Mouse (Mus musculus) left cerebral cortex, adult 18-20 months (tissue): ENCODE results near the gene C2cd2l. TPM values are rescaled to one million over a fixed set of nuclear protein-coding genes. Genes with fewer than 3 reads are reported as not detected.
"Not testable (repeated sequence)": the region's sequence is repeated elsewhere in the genome, so short reads cannot be mapped to it uniquely, and the experiment has no call there.

Source experiments
- DNase-seq, 2 experiments: peaks; one replicate each; pipeline ENCODE4 v3.0.0; 2021 to 2022; ENCODE audit warnings: low spot score in 2 of 2, mixed read lengths in 1 of 2
- total RNA-seq, 2 experiments: library from RNA; stranded (reverse); gene quantifications; 2 replicates each; pipeline ENCODE4 v1.2.3; 2021

Gene C2cd2l
- total RNA-seq, 2 experiments from 2014 or later, result 188 to 207 TPM

GRCm38 (mm10) chr9:44317452-44317851 lies 2.6 kb downstream of the C2cd2l start:
- DNase-seq, result no peak

DNA sequence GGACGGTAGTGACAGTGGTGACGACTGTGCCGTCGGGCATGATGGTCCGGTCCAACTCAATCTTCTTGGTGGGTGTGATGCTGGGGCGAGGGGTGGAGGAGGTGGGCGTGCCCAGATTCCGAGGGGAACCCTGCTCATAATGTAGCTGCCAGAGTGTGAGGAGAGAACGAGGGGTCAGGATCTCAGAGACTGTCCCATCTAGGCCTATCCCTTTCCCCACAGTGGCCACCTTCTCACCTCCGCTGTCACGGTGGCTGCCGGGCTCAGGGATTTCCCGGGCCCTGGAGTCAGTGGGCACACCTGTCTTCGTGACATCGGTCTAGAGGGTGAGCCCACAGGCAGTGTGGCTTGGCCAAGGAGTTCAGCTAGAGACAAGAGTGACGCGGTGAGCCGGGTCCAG lies 5.2 kb downstream of the C2cd2l start:
- no peak for DNase-seq

GRCm38 (mm10) chr9:44314257-44314547 lies 5.9 kb downstream of the C2cd2l start:
- DNase-seq, result no peak

DNA sequence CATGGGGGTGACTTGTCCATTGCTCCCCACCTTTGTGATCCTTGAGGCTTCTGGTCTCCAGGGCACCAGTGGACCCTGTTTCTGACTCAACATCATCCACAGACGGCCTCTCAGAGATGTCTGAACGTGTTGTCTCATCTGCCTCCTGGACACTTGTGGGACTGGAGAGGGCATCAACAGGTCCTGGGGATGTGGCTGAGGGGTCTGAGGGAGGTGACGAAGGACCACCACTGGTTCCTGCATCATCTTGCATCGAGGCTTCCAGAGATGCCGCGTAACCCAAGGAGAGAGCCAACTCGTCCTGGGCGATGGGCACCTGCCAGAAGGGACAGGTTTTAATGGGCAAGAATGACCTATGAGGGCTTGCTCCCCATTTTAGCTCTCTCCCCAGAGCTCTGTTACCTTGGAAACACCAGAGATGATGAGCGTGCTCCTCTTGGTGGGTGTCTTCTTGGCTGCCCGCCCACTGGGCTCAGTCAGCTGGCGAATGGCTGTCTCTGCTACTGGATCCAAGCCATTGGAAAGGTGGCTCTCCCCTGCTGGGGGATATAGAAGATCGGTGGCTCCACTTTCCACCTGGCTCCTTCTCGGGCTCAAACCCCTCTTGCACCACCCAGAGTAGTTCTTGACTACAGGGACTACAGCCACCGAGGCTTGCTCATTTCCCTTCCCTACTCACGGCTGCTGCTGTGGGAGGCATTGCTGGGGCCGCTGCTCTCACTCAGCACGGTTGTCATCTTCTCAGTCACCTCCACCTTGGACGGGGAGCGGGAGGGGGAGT lies 6.4 kb downstream of the C2cd2l start:
- DNase-seq, result peak; percentile 76 to 83

- no peak for DNase-seq
These were observed 8.7 kb downstream of the C2cd2l start for GRCm38 (mm10) chr9:44311136-44312134.

GRCm38 (mm10) chr9:44310750-44311135 lies 9.3 kb downstream of the C2cd2l start:
- no peak for DNase-seq

GRCm38 (mm10) chr9:44309756-44310155 lies 10.3 kb downstream of the C2cd2l start:
- DNase-seq, result no peak

- no peak for DNase-seq
These were observed 12.8 kb downstream of the C2cd2l start for GRCm38 (mm10) chr9:44307248-44307647.

GRCm38 (mm10) chr9:44306532-44306931 lies 13.6 kb downstream of the C2cd2l start:
- no peak for DNase-seq

- DNase-seq, result peak; percentile 97 to 99
These were observed 14.5 kb downstream of the C2cd2l start, which contains the start of gene Hinfp for GRCm38 (mm10) chr9:44305466-44306079. TSS of gene Hinfp (minus strand) at chr9:44305671.

DNA sequence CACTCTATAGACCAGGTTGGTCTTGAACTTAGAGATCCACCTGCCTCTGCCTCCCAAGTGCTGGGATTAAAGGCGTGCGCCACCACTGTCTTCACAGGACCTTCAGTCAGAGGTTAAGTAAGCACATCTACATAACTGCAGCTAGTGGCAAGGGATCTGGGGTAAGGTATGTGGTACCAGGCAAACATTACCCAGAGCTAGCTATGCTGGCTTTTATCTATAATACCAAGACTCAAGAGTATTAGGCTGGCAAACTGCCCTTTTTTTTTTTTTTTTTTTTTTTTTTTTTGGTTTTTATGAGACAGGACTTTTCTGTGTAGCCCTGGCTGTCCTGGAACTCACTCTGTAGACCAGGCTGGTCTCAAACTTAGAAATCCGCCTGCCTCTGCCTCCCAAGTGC lies 20.1 kb downstream of the C2cd2l start:
- not testable (repeated sequence) for DNase-seq

- DNase-seq, result peak in 1 of 2 experiments; percentile 40
These were observed 27.6 kb downstream of the C2cd2l start for GRCm38 (mm10) chr9:44292490-44292889.

DNA sequence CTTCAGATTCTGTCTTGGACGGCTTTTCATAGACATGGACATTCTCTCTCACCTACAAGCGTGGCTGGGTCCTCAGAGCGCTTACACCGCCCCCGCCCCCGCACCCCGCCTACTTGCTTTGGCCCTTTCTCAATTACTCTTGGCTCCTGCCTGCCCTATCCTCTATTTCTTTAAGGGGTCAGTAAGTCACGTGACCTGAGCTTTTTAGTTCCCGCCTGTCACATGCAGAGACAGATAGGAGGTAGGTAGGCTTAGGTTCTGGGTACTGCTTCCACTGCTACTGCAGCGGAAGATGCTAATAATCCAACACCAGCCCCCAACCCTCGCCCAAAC lies 31.2 kb downstream of the C2cd2l start:
- no peak for DNase-seq

- peak; percentile 39 to 54 for DNase-seq
These were observed 31.8 kb downstream of the C2cd2l start, which contains the start of gene Abcg4 for GRCm38 (mm10) chr9:44288076-44288958. TSS of gene Abcg4 (minus strand) at chr9:44288615.

DNA sequence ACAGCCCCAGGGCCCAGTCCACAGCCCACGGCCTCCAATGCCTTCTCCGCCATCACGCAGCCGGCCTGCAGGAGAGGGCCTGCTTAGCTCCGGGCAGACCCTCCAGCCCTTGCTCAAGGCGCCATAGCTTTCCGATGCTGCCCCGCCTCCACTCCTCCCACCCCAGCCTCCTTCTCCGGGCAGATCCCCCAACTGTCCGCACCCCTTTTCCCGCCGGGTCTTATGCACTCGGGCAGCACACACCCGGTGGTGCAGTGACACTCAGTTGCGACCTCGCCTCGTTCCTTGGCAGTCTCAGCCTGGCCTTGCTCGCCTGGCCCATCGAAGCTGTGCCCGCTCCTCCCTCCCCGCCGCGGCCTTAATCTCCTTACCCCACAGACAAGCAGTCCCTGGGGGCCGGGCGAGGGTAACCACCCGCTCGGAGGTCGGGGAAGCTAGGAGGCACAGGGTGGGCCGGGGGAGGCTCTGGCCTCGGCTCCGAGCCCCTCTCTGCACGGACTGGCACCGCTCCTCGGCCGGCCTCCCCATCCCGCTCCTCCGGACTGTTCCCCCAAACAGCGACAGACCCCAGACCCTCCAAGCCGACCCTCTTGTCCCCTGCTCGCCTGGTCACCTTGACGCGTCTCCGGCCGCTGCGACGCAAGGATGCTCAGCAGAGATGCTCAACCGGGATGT lies 32.5 kb downstream of the C2cd2l start:
- DNase-seq, result peak in 1 of 2 experiments; percentile 38

GRCm38 (mm10) chr9:44287003-44287400 lies 33.1 kb downstream of the C2cd2l start:
- no peak for DNase-seq

- DNase-seq, result no peak
These were observed 33.7 kb downstream of the C2cd2l start for GRCm38 (mm10) chr9:44286256-44286850.

- DNase-seq, result no peak
These were observed 36.9 kb downstream of the C2cd2l start for GRCm38 (mm10) chr9:44283183-44283582.

- DNase-seq, result no peak
These were observed 50.1 kb downstream of the C2cd2l start for GRCm38 (mm10) chr9:44269973-44270372.

GRCm38 (mm10) chr9:44269077-44269476 lies 51.0 kb downstream of the C2cd2l start:
- DNase-seq, result no peak
